Mouse (Mus musculus): ENCODE data around the gene Fnip2.

Gene Fnip2

DNA sequence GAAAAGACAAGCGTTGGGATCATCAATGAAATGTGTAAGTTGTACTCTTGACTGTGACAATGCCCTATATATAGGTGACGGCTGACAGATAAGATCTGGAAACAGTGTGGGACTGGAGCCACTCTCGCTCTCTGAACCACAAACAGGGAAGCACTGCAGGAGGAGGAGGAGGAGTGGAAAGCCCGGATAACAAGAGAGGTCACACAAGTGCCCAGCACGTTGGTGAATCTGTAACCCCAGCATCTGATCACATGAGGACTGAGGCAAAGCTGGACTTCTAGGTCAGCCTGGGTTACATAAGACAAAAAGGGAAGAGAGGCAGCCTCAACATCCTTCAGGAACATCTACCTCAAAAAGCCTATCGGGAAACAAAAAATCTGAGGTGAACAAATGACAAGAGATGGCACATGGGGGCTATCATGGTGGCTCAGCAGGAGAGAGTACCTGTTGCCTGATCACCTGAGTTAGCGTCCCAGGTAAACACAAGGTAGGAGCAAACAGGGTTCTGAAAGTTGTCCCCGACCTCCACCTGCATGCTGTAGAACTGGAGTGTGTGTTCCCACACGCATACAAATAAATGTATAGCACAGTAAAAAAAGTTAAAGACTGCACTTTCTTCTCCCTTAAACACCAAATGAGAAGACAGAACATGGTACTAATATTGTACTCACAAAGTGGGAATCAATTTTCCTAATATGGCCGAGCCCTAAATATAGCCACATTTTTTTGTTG, 2.6 kb downstream of the Fnip2 start:
- DNase-seq, result no peak

- DNase-seq, result no peak
These were observed 4.1 kb downstream of the Fnip2 start for GRCm38 (mm10) chr3:79563511-79563910.

DNA sequence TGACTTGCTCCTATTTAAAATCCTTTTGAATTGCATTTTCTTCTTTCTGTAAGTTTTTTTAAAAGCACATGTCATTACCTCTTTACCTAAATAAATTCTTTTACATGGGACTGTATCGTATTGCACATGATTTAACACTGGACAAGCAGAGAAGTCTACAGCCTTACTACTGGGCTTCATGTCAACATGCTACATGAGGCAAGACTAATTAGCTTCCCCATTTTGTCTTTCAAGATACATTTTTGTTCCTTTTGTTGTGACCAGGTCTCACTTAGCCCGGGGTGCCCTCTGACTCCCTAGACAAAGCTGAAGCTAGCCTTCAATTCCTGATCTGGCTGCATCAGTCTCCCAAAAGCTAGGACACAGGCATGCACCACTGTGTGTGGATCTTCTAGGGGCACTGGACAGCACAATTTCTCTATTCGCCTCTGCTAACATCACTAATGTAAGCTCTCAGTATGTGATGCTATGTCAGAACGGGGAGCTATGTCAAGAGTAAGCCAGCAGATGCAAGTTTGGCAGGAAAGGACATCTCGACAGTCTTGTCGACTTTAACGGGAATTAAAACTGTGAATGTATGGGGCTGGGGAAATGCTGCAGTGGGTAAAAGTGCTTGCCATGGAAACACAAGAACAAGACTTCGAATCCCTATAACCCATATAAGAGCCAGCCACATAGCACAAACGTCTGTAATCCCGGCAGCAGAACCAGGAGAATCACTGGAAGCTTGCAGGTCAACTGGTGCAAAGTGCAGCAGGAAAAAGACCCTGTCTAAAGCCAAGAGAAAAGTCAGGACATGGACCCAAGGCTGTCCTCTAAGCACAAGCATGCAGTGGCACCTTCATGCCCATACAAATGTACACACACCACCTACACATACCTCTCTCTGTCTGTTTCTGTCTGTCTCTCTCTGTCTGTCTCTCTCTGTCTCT, 5.5 kb downstream of the Fnip2 start:
- no peak for DNase-seq

GRCm38 (mm10) chr3:79560555-79560954, 7.0 kb downstream of the Fnip2 start:
- DNase-seq, result no peak

GRCm38 (mm10) chr3:79559773-79560045, 7.9 kb downstream of the Fnip2 start:
- DNase-seq, result no peak

GRCm38 (mm10) chr3:79559021-79559772, 8.4 kb downstream of the Fnip2 start:
- DNase-seq, result no peak

DNA sequence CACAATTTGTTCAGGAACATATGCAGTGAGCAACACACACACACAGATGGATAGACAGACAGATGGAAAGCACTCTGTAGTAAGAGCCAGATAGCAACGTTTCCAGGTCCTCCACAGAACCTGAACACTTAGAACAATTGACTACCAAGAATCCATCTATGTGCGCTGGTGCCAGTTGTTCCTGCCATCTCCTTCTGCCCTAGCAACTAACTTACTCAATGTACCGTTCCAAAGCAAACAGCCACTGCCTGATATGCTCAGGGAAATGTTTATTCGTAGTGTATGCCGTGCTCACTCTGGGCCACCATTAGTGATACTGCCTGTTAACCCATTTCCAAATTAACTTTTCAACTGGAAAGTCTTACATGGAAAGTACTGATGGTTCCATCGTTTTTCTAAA, 12.5 kb downstream of the Fnip2 start:
- no peak for DNase-seq

DNA sequence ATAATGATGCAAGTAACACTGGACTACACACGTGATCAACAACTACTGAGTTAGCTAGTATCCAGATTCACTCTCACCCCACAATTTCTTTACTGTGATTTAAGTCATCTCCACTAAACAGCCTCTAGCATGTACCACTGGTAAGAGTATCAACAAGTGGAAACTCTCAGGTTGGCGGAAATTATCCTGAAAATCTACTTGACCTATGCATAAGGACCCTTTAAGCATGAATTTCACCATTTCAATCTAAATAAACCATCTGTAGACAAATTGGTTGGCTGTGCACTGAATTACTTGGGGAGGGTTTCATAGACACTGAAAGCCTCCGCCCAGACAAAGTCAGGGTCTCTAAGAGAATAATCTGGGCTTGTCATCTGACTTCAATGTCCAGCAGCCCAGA, 13.8 kb downstream of the Fnip2 start:
- no peak for DNase-seq

GRCm38 (mm10) chr3:79551826-79552552, 15.6 kb downstream of the Fnip2 start:
- no peak for DNase-seq

DNA sequence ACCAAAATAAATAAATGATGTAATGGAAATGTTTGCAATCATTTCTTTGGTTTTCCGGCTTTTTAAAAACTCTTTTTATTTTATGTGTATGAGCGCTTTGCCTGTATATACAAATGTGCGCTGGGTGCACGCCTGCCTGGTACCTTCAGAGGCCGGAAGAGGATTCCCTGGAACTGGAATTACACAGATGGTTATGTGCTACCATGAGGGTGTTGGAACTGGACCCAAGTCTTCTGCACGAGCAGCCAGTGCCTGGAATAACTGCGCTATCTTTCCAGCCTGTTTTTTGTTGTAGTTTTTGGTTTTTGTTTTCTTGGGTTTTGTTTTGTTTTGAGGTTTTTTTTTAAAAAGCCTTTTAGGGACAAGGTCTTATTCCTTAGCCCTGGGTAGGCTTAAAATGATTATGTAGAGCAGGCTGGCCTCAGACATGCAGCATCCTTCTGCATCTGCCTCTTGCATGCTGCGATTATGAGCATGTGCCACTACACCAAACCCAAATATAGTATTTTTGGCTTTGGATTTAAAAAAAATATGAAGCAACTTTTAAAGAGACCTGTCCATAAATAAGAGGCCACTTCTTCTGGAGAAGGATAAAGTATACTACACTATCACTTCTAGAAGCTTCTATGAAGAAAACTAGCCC, 17.7 kb downstream of the Fnip2 start:
- no peak for DNase-seq

DNA sequence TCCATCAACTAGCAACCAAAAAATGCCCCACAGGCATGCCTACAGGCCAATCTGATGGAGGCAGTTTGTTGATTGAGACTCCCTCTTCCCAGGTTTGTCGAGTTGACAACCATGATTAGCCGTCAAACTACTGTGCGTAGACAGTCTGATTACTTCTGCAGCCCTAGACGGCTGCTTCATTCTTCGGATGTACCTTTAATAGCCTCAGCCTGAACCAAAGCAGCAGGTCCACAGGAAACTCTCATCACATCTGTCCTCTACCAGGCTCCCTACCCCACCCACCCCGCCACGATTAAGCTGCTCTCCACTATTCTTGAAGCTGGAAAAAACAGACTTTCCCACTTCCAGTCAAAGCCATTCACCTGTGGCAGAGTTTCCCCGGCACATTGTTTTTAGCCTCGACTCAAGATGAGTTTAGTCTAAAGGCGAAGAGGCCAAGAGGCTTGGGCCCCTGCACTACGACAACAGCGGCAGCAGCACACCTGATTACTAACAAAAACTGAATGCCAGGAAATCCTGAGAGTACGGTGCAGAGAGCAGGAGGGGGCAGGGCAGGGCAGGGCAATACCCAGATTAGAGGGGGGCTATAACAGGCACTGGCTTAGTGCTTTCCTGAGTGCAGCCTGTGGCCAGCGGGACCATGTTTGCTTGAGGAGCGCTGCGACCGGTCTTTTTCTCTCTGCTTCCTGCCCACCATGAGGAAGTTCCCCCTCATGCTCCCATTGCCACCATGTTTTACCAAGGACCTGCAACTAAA, 18.7 kb downstream of the Fnip2 start:
- DNase-seq, result no peak

GRCm38 (mm10) chr3:79542585-79542984, 25.0 kb downstream of the Fnip2 start:
- no peak for DNase-seq

- no peak for DNase-seq
These were observed 27.9 kb downstream of the Fnip2 start for GRCm38 (mm10) chr3:79539656-79540055.

DNA sequence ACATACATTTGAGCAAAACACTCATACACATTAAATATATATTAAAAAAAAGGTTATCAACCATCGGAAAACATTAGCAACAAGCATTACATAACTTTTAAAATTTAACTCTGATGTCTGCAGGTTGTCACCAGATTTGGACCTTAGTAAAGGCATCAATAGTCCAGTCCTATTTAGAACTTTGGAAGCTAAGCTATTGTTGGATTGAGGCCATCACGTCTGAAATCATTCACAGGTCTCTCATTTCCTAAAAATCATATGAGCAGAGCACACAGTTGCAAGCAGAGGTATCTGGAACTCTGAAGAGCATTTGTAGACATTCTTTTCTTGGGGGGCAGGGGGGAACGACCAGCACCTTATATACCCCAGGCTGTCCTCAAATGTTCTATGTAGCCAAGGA, 28.5 kb downstream of the Fnip2 start:
- no peak for DNase-seq

GRCm38 (mm10) chr3:79538342-79538741, 29.3 kb downstream of the Fnip2 start:
- DNase-seq, result no peak

- no peak for DNase-seq
These were observed 29.9 kb downstream of the Fnip2 start for GRCm38 (mm10) chr3:79537626-79538203.

DNA sequence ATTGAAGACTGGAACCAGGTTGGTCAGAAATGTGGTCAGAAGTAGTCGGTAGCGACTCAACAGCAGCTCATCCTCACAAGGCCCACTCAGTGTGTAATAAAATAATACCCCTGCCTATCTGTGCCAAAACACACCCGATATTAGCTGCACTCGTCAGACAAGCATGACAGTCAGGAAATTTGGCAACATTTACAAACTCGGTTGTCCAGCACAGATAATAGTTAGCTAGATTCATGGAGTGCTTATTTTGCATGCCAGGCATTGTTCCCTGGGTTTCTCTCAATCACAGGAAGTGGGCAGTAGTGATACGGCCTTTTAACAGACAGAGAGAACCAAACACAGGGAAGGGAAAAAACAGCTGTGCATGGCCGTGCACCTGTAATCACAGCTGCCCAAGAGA, 30.6 kb downstream of the Fnip2 start:
- DNase-seq, result no peak

DNA sequence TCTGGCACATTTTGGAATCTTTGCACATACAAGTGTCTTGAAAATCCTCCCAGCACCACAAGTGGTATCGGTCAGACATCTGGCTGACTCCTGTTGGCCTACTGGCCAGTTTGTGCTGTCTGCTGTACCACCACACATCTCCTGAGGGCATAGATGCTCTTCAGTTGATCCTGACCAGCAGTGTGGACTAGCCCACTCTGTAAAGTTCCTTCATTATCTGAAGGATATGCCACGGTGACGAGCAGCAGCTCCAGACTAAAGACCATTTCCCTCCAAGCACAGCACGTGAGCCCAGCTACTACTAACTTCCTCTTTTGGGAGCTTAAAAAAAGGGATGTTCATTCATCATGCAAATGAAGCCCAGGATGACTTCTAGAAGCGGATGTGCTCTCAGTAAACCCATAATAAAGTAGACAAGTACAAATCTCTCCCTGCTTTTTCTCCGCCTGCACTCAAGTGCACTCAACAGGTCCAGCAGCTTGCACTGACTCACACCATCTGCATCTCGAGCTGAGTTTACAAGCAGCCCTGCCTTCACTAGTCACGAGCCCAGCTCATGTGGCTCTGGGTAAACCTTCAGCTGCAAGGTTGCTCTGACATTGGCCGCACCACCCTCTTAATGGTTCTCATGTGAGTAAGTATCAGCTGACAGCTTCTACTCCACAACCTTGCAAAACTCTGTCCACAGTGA, 35.9 kb downstream of the Fnip2 start:
- DNase-seq, result no peak

GRCm38 (mm10) chr3:79529499-79530096, 38.0 kb downstream of the Fnip2 start:
- no peak for DNase-seq

DNA sequence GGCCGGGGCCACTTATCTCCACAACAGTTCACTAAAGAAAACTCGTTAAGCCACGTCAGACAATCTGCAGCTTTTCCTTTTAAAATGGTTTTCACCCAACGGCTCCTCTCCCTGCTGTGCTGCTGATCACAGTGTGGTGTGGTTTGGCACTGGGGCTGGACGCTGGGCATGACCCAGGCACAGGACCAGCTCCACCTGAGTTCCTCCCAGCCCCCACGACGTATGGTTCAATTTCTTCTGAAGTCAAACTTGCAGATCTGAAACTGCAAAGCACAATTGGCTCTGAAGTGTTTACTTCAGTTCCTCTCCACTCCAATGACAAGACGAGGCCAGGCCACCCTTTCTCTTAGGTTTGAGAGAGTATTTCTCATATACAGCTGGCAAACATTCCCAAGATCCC, 39.1 kb downstream of the Fnip2 start:
- DNase-seq, result no peak

All from thymus, adult 18-20 months (tissue).